Mouse (Mus musculus): ENCODE results near the gene Drc3. TPM values are rescaled to one million over a fixed set of nuclear protein-coding genes. Genes with fewer than 3 reads are reported as not detected.

The Drc3 gene
- polyA plus RNA-seq (2014; fragmentation: Illumina TruSeq; extraction: RNeasy Lipid Tissue Mini Kit (QIAGEN cat#74804); ENCODE audit: low read depth, low replicate concordance) = 0.82 TPM

GRCm38 (mm10) chr11:60352559-60353411, at the start of gene Drc3, which contains the start of gene Tom1l2:
TSS of gene Drc3 (plus strand) at chr11:60353329.
TSS of gene Tom1l2 (minus strand) at chr11:60352905.

GRCm38 (mm10) chr11:60416963-60417716, 64.0 kb downstream of the Drc3 start, which contains the start of gene Gid4:
TSS of gene Gid4 (plus strand) at chr11:60417145.

GRCm38 (mm10) chr11:60417717-60418472, 64.8 kb downstream of the Drc3 start, which contains the start of gene Atpaf2:
TSS of gene Atpaf2 (minus strand) at chr11:60418457.

Other genes starting within 250 kb of the Drc3 start
- gene Rai1, start 248.3 kb upstream of the Drc3 start, polyA plus RNA-seq (2014; fragmentation: Illumina TruSeq; extraction: RNeasy Lipid Tissue Mini Kit (QIAGEN cat#74804); ENCODE audit: low read depth, low replicate concordance) = 3.5 TPM
- 2.0 TPM for gene Srebf1, start 130.7 kb upstream of the Drc3 start, polyA plus RNA-seq (2014; fragmentation: Illumina TruSeq; extraction: RNeasy Lipid Tissue Mini Kit (QIAGEN cat#74804); ENCODE audit: low read depth, low replicate concordance)
- 23.9 TPM for gene Tom1l2, start 424 bp upstream of the Drc3 start, polyA plus RNA-seq (2014; fragmentation: Illumina TruSeq; extraction: RNeasy Lipid Tissue Mini Kit (QIAGEN cat#74804); ENCODE audit: low read depth, low replicate concordance)
- gene Gid4, start 63.8 kb downstream of the Drc3 start, polyA plus RNA-seq (2014; fragmentation: Illumina TruSeq; extraction: RNeasy Lipid Tissue Mini Kit (QIAGEN cat#74804); ENCODE audit: low read depth, low replicate concordance) = 71.3 TPM
- 16.2 TPM for gene Atpaf2, start 65.1 kb downstream of the Drc3 start, polyA plus RNA-seq (2014; fragmentation: Illumina TruSeq; extraction: RNeasy Lipid Tissue Mini Kit (QIAGEN cat#74804); ENCODE audit: low read depth, low replicate concordance)
- gene Drg2, start 101.3 kb downstream of the Drc3 start, polyA plus RNA-seq (2014; fragmentation: Illumina TruSeq; extraction: RNeasy Lipid Tissue Mini Kit (QIAGEN cat#74804); ENCODE audit: low read depth, low replicate concordance) = 26.8 TPM
- 0.06 TPM for gene Myo15, start 116.0 kb downstream of the Drc3 start, polyA plus RNA-seq (2014; fragmentation: Illumina TruSeq; extraction: RNeasy Lipid Tissue Mini Kit (QIAGEN cat#74804); ENCODE audit: low read depth, low replicate concordance)
- 89.8 TPM for gene Alkbh5, start 183.1 kb downstream of the Drc3 start, polyA plus RNA-seq (2014; fragmentation: Illumina TruSeq; extraction: RNeasy Lipid Tissue Mini Kit (QIAGEN cat#74804); ENCODE audit: low read depth, low replicate concordance)